Mouse (Mus musculus) retina, postnatal 1 day (tissue): Measurements from ENCODE around the gene Gm8439.
"Not testable (repeated sequence)": the region's sequence is repeated elsewhere in the genome, so short reads cannot be mapped to it uniquely, and the experiment has no call there.

Experiments used
- DNase-seq: peaks from one replicate; pipeline ENCODE4 v3.0.0-alpha.2; 2012

Gene Gm8439

DNA sequence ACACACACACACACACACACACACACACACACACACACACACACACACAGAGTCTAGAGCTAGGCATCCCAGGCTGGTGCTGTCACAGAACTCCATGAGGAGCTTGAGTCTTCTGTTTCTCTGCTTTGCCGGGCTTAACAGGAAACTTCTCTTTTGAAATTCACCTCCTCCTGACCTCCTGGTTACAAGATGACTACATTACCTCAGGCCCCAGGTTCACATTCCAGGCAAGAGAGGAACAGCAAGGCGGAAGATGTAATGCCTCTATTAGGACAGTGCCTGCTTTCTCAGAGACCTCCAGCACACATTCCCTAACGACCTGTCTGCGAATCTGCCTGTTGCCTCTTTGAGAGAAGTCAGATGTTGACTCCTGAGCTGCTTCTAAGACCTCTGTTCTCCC lies at the start of gene Gm8439:
TSS of gene Gm8439 (plus strand) at position 301 of the 400 bp plus-strand sequence.
- DNase-seq: no peak

DNA sequence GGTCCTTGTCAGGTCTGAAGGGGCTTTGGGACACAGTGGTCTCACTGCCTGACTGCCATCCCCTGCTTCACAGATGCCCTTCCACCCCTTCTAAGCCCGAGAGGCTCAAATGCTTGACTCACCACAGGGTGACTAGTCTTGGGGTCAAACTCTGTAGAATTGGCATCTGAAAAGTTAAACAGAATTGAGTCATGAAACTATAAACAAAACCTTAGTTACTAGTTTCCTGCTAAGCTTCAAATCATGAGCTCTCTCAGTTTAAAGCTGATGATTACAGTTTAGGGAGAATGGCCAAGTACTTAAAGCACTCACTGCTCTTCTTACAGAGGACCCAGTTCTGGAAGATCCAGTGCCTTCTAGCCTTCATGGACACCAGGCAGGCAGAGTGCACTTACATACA lies 43.6 kb upstream of the Gm8439 start:
- DNase-seq: no peak

DNA sequence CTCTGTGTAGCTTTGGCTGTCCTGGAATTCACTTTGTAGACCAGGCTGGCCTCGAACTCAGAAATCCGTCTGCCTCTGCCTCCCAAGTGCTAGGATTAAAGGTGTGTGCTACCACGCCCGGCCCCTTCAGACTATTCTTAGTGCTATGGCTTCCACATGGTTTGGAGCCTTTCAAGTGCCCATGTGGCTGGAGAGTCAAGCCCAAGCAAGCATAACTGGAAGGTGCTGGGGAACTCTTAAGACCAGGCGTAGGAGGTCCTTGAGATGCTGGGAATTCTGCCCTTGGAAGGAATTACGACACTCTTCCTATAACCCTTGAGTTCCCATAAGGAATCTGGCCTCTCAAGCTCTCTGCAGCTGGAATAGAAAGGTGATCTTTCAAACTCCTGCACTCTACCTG lies 32.0 kb upstream of the Gm8439 start:
- DNase-seq: no peak

DNA sequence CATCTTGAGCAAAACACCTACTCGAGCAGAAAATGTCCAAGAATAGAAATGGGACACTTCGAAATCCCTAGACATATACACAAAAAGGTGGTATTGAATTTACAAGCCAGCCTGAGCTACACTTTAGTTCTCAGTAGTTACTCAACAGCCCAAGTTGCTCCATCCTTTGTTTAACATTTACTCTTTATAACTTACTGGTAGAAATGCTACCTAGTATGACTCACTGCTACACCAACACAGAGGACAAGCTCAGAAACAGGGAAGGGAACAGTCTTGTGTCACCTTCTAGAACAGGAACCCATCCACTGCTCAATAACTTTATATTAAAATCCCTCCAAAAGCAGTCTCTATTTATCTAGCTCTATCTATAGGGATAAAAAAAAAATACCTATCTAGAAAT lies 22.8 kb upstream of the Gm8439 start:
- DNase-seq: no peak

DNA sequence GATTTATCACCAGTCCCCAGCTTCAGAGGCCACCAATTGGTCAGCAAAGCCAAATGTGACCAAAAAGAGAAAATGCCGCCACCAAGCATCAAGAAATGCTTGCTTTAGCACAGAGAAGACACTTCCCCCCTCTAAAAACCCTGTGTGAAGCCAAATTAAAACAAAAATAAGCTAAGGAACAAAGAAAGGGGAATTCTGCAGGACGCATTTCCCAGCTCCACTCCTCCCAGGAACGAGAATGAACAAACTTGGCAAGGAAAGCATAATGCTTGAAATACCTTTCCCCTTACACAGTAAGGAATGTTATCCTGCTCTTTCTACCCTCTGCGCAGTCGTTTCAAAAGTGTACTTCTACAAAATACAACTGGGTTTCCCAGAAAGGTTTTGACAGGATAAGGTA lies 20.5 kb upstream of the Gm8439 start:
- no peak for DNase-seq

DNA sequence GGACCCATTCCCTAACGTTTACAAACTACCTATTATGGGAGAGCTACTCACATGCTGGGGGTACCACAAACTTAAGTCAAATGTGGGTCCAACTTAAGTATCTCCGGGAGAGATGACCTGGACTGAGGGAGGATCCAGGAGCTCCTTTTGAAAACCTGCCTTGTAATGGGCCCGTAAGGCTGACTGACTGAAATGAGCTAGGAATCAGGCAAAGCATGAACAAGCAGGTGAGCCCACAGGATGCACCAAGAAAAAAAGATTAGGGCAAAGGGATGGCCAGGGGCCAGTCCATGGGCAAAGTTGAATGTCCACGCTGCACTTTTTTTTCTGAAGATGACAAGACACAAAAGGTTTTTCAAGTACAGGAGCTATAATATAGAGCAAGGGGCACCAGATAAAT lies 19.5 kb upstream of the Gm8439 start:
- DNase-seq: no peak

DNA sequence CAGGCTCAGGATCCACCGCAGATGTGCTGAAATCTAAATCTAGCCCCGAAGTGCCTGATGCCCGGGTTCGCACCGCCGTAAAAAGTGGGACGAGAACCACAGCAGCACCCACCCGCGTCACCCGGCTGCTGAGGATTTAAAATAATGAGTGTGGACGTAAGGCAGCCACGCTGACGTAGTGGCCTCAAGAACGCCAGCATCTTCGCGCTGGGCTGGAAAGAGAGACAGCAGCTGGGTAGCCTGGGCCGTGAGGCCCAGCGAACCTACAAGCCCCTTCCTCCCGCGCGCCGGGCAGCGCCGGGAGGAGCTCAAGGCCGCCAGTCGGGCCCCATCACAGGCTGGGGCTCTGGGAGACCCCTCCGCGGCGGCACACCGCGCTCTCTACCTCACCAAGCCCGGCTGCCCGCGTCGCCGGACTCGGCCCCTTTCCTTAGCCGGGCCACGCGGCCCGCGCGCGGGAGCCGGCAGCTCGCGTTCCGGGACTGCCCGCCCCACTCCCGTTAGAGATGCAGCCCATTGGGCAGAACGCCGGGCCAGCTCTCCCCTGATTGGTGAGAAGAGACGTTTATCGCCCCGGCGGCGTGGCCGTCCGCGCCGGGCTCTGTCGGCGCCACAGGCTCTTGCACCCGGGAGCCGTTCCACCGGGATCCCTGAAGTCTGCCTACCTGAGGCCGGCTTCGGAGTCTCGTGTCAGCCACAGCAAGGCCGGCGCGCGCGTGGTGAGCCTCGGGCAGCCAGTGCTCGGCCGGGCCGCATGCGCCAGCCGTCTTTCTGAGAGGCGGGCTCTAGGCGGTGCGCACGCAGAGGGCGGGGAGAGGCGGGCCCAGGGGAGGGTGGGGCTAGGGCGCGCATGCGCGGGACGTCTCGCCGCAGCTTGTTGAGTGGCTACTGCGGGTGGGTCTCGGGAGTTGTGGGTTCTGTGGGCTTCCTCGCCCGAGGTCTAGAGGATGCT lies 18.8 kb upstream of the Gm8439 start, which contains the start of gene Ctps:
TSS of gene Ctps (minus strand) at position 791 of the 952 bp plus-strand sequence.
- DNase-seq: peak; percentile 97

DNA sequence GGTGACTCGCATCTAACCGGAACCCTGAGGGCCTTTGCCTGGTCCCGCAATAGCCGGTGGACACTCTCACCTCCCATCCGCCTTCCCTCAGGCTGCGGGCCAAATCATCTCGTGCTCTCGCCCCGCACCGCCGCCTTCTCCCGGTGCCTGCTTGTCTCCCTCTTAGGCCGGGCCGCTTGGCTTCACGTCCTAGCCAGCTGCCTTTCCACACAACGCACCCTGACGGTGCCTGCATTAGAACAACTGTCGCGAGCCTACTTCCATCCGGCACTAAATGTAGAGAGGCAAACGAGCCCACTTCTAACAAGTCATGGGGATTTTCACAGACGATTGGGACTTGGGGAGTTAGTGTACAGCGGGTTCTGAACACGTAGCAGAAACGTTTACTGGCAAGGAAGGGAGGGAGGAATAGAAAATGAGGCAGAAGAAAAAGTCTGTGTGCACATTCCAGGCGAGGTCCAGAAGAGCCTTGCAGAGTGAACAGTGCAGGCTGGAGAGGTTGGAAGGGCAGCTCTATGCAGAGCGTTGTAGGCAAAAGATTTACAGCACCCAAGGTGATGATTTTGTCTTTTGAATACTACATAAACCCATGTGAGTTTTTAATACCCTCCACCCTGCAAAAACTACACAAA lies 18.0 kb upstream of the Gm8439 start:
- DNase-seq: no peak

DNA sequence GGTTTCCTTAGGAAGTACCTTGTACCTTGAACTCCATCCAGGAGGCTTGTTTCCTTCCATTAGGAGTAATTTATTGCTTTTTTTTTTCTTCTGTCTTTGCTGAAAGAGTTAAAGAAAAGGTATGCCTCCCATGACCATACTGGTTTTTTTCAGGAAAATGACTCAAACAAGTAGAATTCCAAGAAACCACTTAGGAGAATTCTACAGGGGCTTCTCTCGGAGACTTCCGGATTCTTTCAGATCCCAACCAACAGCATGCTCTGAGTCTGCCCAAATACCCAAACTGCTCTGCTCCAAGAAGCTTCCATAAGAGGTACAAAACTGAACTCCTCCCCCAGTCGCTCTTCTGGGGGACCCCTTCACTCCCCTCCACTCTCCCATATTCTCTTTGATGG lies 17.5 kb upstream of the Gm8439 start:
- no peak for DNase-seq

DNA sequence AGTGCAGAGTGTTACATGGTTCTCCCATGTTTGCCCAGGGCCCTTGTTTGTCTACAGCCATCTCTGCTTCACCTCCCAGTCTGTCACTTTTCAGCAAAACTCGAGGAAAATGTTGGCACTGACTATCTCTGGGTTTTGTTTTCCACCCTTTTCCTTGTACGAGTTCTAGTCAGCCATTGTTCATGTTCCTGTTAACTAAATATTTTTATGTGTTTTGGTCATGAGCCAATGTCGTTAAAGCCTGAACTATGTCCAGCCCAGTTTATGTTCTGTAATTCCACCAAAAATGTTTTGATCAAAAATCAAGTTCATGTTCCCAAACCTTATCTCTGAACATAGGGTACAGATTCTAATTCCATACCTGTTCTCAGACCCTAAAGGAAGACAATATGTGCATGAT lies 16.9 kb upstream of the Gm8439 start:
- no peak for DNase-seq

DNA sequence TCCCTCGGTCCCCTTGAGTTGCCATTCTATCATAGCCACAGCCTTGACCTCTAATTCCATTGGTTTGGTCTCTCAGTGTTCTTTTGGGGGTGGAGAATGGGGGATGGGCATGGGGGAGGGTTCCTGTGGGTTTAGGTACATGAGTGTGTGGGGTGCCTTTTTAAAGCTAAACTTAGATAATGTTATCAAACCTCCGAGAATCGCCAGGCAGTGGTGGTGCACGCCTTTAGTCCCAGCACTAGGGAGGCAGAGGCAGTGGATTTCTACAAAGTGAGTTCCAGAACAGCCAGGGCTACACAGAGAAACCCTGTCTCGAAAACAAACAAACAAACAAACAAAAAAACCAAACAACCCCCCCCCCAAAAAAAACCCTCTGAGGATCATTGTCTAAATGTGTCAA lies 7.7 kb upstream of the Gm8439 start:
- no peak for DNase-seq

DNA sequence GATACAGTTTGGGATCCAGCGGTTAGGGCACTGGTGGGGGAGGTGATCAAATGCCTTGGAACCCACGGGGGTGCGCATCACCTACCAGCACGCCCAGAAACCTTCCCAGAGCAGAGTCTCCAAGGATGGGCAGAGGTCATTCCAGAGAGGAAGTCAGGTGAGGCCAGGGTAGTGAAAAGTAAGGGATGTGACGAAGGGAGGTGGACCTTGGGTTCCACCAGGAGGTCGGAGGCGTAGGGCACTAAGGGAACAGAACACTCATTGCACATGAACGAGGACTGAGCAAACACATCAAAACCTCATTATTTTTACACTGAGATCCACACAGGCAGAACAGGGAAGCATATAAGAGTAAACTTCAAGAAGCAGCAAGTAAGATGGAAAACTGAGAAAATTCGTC lies 6.8 kb upstream of the Gm8439 start:
- DNase-seq: no peak

DNA sequence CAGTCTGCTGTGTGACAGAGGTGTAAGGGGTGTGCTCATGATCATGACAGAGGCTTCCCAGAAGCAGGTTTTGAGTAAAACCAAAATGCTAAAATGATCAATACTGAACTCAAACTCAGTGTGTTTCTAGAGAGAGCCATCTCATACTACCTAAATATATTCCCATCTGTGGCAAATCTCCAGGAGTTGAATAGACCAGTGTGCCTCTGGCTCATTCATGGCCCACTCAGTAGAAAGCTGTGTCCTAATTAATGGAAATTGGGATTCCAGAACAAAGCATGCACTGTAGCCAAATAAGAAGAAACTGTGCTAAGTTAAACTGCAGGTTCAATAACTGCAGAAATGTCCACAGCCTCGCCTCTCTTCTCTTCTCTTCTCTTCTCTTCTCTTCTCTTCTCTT lies 1.6 kb upstream of the Gm8439 start:
- peak; percentile 70 for DNase-seq

DNA sequence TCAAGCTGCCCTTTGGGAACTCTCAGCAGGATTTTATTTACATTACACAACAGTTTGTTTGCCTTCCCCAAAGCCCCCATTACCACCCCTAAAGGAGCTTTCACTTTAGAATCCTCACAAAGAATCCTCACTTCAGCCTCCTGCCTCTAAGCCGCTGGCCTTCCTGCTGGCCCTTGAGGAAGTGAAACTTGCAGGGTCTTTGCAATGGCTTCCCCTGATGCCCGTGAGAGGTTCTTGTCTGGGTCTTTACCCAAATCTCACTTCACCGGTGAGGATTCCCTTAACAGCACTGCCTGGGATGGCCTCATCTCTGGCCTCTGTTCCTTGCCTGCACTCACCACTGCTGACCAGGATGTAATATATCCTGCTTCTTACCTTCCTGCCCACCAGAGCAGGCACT lies 525 bp downstream of the Gm8439 start:
- no peak for DNase-seq

DNA sequence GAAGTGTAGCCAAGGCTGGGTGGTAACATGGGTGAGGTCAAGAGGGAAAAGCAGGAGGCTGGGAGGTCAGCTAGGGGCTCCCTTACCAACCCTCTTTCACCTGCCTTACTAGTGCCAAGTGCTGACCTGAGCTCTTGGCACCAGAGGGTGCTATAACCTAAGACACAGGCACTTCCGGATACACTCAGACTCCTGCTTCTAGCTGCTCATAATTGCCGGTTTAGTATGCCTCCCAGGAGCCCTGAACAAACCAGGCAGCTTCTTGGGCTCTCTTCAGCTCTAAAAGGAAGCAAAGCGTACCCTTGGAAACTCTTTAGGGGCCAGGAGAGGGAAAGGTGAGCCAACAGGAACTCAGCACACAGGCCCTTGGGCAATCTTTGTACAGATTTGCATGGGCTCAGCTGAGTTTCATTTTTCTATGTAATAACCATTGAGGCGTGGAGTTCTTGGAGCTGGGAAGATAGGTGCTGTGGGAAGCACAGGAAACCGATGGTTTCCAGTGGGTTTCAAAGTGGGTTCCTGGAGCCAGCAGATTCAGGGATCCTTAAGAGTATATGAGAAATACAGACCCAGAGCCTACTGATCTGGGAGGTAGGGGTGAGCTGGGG lies 1.4 kb downstream of the Gm8439 start:
- peak; percentile 89 for DNase-seq

DNA sequence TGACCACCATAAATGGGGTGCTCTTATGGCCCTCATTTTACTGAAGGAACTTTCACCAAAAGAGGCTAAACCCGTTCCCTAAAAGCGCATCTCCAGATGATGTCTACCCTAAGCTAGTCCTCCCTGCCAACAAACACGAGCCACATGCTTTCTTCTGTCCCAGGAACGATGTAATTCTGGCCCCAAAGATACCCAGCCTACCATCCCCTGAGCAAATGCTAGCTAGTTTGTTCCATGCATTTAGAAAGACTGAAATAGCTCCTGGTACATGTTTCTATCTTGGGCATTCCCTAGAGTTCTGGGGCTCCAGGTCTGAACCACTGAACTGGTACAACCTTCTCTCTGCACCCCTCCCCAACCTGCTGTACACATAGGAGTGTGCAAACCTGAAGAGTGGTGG lies 2.4 kb downstream of the Gm8439 start:
- no peak for DNase-seq

DNA sequence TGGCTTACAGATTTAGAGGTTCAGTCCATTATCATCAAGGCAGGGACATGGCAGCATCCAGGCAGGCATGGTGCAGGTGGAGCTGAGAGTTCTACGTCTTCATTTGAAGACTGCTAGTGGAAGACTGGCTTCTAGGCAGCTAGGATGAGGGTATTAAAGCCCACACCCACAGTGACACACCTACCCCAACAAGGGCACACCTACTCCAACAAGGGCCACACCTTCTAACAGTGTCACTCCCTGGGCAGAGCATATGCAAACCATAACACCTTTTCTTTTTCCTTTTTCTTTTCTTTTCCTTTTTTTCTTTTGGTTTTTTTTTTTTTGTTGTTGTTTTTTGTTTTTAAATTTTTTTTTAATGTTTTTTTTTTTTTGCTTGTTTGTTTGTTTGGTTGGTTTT lies 7.7 kb downstream of the Gm8439 start:
- DNase-seq: not testable (repeated sequence)

DNA sequence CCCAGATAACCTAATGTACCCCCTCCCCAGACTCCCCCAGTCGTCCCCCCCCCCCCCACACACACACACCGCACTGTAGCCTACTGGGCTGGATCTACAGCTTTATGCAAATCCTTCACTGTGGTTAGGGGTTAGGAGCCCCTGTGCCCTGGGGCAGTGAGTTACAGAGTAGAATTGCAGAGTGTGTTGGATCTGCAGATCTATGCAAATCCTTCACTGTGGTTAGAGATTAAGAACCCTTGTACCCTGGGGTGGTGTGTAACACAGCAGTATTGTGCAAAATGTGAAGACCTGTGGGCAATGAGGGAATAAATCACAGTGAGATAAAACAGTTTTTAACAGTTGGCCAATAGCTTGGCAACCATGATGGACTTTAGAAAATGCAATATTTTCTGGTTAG lies 10.4 kb downstream of the Gm8439 start:
- DNase-seq: no peak

DNA sequence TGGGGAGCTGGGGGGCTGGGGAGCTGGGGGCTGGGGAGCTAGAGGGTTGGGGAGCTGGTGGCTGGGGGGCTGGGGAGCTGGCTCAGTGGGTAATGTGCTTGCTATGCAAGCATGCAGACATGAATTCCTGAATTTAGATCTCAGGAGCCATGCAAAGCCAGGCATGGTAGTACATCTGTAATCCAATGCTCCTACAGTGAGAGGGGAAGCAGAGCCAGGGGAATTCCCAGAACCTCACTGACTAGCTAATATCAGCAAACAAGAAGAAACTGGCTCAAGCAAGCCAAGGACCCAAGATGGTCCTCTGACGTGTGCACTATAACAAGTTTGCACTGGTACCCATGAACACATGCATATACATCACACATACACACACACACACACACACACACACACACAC lies 13.2 kb downstream of the Gm8439 start:
- no peak for DNase-seq

DNA sequence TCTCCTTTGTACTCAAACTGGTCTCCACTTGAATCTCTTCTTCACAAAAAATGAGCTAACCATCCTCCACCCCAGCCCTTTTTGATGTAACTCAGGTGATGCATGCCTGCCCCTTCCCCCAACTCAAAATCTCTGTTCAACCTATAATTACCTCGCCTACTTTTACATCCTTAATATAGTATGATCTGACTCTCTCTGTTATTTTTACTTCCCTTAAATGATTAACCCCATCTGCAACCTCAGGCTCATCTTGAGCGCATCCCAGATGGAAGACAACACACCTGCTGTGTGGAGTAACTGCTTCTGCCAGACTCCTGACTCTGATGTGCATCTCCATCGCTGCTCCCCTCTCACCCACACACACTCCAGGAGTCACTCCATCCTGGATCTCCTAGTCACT lies 14.1 kb downstream of the Gm8439 start:
- DNase-seq: no peak

DNA sequence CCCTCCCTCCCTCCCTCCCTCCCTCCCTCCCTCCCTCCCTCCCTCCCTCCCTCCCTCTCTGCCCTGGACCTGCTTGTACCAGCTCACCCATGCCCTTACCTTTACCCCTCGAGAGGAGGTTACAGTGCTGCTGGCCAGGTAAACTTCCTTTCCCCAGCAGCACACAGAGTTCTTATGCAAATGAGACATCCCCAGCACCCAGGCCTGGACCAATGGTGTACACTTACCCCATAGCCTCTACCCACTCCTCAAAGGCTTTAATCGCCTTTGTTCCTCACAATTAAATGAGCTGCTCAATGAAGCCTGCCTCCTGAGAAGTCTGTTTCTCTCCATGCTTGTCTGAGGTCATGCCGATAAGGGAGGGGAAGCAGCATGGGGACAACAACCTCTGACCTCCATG lies 18.4 kb downstream of the Gm8439 start:
- peak; percentile 77 for DNase-seq

DNA sequence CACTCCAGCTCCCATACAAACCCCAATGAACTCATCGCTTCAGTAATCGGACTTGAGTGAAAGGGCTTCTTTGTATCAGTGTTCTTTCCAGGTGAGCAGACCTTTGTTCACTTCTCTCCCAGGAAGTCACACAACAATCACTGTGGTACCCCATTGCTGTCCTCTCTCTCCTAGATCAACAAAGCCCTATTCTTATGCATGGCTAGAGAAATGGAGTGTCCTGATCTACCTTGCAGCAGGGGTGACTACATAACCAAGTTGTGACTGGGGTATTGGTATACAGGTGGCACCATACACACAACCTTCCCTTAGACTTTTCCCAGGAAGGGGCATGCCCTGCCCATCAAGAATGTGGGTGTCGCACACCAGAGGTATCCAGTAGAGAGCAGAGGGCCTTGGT lies 22.5 kb downstream of the Gm8439 start:
- DNase-seq: no peak

DNA sequence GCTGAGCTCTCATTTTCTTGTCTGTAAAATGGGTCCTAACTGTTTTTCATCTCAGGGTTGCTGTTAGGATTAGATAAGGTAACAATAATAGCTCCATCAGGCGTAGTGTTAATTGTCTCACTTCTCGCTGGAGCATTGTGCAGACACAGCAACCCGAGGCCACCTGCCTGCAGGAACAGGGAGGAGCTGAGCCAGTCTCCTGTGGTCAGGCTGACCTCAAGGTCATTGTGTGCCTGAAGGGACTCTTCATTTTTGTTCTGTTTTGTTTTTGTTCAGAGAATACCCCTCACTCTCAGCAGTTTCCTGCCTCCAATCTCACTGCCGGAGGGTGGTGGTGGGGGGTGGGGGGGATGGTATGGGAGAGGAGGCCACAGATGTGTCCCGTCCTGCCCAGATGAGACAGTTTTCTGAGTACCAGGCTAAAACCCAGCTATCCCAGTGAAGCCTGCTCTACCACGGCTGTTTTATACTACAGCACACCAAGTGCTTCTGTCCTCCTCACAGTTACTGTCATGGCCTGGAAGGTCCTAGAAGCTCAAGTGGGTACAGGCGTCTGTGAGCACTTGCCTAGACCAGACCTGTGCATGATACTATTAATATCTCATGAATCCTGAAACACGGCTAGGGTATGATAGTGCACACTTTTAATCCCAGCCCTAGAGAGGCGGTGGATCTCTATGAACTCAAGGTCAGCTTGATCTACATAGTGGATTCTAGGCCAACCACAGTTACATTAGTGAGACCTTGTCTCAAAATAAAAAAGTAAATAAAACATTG lies 23.9 kb downstream of the Gm8439 start:
- peak; percentile 51 for DNase-seq
